Mouse (Mus musculus): ENCODE results near the gene Spred2.
A peak's percentile ranks its signal among the peaks of the same experiment; 100 is the strongest.
"Not testable (repeated sequence)": the region's sequence is repeated elsewhere in the genome, so short reads cannot be mapped to it uniquely, and the experiment has no call there.

Spred2 gene

DNA sequence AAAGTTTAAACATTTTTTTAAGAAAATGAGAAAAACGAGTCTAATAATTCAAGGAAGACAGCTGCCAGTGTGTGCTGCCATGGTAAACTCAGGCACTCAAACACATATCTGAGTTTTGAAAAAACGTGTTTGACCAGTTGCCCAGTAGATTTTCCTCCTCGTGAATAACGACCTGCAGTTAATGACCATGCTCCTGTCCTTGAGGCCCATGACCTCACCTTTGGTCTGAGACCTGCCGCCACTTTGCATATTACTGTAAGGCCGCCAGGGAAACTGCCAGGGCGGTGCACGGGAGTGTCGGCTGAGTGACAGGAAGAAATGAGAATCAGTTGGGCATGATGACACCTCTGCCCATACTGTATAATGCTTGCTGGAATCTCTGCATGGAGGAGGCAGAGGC, 103.5 kb downstream of the Spred2 start:
- no peak for DNase-seq

DNA sequence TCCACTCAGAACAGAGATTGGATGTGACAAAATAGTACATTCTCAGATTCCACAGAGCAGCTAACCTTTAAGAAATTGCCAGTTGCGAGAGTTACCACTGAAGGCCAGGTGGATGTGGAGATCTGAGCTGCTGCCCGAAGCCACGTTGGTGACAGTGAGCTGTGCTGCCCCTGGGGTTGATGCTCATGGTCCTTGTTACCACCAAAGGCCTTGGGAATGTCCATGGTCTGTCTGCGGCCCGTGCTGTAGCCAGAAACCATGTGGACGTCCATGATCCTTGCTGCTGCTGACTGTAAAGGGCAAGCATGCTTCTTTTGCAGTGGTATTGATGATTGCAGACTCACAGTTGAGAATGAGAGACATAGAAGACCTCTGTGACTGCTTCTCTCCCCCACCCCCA, 104.2 kb downstream of the Spred2 start:
- no peak for DNase-seq

DNA sequence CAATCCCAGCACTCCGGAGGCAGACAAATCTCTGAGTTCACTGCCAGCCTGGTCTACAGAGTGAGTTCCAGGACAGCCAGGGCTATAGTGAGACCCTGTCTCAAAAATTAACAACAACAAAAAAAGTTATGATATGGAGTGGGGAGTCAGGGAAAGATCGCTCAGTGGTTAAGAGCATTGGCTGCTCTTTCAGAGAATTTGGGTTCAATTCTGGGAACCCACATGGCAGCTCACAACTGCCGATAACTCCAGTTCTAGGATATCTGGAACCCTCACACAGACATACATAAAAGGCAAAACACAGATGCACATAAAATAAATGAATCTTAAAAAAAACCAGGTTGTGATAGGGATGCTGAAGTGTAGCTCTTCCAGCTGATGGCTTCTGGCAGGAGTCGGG, 104.8 kb downstream of the Spred2 start:
- DNase-seq: no peak

DNA sequence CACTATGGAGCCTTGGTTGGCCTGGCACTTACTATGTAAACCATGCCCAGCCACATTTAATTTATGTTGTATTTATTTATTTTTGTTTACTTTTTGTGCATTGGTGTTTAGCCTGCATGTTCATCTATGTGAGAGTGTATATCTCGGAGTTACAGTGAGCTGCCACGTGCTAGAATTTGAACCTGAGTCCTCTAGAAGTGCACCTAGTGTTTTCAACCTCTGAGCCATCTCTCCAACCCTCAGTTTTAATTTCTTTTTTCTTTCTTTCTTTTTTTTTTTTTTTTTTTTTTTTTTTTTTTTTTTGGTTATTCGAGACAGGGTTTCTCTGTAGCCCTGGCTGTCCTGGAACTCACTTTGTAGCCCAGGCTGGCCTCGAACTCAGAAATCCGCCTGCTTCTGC, 106.8 kb downstream of the Spred2 start:
- not testable (repeated sequence) for DNase-seq

DNA sequence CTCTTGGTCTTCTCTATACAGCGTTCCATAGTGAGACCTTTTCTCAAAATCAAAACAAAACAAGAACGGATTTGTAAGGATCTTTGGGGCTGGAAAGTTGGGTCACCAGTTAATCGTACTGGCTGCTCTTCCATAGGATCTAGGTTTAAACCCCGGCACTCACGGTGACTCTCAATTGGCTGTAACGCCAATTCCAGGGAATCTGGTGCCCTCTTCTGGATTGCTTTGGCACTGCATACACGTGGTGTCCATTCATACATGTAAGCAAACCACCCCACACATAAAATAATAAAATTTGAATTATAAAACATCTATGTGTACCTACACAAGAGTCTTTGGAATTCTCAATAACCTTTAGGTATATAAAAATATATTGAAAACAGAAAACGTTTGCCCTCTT, 107.4 kb downstream of the Spred2 start:
- peak; percentile 62 for DNase-seq

DNA sequence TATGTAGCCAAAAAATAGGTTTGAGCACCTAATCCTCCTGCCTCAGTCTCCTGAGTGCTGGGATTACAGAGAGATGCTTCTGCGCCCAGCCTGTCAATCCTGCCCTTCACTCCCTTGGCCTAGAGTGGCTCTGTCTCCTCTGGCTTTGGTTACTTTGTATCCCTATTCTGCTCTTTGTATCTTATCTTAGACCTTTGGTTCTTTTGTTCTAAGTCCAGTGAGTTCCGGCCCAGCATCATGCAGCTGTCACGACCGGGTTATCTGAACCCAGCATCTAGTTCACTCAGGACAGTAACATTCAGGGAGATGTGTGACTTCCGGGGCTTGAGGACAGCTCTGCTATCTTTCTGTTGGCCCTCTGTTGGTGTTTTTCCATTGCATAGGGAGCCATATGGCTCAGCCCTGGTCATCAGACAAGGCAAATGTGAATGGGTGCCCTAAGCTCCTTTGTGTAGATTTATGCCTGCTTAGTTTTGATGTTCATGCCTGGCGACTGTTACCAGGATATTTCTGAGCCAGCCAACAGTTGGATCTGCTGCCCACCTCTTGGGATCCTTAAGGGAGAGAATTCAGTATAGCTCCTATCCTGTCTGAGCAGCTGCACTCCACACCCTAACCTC, 109.5 kb downstream of the Spred2 start:
- DNase-seq: no peak

DNA sequence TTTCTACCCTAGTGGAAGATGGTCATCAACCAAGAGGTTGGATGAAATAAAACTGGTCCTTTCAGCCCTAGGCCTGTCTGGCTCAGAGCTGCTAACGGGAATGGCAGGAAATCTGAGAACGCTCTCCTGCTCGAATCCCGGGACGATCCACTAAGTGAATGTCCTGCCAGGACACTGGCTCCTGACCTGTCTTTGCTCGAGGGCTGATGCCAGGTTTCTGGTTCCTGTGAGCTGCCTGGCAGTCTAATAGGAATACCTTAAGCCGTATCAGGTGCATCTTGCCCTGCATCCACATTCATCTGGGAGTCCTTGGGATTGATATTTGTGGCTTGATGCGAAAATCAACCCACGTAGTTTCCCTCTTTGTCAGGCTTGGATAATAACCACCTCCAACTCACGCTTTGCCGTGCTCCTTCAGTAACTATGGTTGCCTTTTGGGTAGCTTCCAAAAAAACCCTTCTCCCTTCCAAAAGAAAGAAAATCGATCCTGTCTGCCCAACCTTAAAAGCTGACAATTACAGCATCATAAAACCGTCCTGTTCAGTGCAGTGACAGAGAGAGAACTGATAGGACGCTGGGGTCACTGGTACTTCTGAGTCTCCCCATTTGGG, 110.3 kb downstream of the Spred2 start:
- no peak for DNase-seq

DNA sequence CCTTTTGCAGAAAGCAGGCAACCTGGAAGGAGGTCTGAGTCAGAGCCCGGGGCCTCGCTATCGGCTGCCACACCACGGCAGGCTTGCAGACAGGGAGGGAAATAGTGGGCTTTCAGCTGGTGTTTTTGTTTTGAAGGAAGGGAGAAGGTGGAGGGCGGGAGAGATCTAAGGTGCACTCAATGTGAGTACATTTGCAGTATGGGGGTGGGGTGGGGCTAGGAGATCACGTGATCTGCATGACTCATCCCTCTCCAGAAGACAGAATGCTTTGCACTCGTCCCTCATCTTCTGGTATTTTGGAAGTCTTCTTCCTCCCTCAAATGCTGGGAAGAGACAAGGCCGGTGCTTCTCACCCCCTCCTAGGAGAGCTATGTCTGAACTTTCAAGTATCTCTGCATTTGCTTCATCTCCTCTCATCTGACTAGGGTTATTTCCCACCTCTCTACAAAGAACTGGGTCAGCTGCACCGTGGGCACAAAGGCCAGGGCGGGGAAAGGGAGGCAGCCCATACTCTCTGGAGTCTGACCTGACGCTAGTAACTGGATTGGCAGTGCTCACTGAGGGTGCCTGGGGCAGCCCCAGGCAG, 111.3 kb downstream of the Spred2 start:
- peak; percentile 81 for DNase-seq

DNA sequence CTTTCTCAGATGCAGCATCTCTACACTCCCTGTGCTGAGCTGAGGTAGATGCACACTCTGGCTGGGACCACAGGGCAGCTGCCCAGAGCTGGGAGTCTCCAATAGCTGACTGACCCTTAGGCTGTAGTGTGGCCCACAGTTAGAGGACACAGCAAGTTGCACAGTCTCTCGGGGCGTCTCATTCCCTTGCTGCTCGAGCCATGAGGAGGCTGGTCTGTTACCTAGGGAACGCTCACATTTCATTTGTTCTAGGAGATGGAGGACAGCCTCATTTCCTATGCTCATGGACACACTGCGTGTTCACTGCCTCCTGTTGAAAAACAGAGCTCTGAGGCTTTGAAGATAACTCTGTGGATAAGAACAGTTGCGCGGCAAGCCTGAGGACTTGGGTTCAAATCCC, 111.8 kb downstream of the Spred2 start:
- DNase-seq: no peak

DNA sequence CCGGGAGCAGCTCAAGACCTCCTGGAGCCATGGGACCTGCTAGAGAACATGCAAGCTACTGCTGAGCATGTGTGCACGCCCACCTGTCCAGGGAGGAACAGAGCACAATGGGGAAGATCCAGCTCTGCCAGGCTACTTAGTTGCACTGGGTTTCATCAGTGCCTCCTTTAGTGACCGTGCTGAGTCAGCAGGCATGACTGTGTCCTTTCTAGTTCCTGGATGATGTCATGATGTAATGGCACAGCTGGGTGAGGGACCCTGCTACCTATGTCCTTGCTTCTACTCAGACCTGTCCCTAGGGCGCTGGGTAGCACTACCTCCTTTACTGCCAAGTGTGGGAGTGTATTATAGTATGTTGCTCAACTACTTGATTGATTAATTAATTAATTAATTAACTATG, 113.6 kb downstream of the Spred2 start:
- no peak for DNase-seq

DNA sequence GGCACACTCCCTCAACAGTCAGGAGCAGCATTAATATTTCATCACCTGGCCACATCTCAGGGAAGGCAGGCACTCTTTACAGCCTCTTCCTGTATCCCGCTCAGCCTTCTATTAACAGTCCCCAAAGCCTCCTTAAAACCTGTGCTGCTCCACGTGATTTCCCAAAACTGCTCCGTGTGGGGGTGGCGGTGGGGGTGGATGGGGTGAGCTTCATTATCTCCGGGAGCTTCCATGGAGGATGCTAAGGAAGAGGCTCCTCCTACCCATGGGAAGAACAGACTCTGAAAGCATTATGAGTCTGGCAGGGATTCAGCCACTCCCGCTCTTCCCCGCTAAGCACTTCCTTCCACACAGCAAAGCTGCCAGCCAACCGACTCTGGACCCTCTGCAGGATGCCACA, 114.5 kb downstream of the Spred2 start:
- no peak for DNase-seq

DNA sequence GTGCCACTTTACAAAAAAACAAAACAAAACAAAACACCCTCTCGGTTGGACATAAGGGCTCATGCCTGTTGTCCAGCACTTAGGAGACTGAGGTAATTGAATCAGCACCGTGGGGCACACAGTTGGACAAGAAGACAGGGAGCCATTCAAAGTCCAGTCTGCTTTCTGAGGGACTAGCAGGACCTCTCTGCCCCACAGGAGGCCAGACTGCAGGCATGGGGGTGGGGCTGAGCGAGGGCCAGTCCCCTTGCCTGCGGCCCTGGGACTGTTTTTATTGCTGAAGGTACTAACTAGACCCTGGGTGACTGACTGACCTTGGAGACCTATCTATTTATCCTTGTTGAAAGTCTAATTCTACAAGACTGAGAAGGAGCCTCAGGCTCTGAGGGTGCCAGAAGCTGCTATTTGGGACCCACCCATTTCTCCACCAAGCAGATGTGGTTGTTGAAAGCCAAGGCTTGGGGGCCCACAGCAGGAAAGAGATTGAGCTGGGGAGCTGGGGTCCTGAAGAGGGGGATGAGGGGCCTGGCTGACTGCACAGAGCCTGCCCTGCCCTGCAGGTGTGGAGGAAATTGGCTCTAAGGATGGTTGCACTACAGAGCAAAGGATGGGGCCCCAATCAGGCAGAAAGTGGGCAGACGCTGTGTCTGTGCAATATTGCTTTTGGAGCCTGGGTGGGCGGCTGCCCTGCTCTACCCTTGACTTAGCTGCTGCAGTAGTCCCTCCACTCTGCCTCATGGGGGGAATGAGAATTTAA, 117.2 kb downstream of the Spred2 start:
- peak; percentile 78 for DNase-seq

DNA sequence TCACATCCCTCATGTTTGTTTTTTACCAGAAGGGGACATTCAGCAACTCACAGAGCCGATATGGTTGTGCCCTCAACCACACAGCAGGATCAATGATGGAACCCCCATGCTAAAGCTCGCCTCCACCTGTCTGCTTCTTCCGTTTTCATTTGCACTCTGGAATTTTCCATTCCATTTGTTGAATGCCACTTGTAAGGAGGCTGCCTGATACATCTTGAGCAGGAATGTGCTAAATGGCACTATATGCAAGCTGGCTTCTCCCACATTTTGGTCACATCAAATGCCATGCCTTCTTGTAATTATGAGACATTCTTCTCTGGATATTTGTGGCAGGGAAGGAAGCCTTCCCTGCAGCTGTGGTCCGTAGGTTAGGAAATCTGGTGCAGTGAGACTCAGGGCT, 117.9 kb downstream of the Spred2 start:
- no peak for DNase-seq

DNA sequence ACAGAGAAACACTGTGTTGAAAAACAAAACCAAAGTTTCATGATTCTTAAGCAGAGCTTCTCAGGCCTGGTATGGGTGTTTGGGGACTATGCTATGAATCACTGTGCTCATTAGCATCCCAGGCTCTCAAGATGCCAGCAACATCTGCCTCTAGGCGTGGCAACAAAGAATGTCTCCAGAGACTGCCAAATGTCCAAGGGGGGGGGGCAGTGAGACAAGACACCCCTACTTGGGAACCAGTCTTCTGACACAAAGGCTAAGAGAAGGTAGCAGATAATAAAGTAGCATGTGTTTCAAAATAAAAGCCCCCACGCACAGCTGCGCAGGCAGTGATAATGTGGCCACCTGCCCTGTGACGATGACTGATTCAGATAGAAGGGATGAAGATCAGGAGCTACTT, 119.1 kb downstream of the Spred2 start:
- DNase-seq: peak; percentile 39

DNA sequence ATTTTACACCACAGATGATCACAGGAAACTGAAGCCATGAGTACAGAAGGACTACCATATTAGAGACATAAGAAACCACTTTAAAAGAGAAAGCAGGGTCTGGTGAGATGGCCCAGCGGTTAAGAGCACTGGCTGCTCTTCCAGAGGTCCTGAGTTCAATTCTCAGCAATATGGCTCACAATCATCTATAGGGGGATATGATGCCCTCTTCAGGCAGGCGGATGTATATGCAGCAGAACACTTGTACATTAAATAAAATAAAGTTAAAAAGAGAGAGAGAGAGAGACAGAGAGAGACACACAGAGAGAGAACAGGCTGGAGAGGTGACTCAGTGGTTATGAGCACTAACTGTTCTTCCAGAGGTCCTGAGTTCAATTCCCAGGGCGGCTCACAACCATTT, 121.4 kb downstream of the Spred2 start:
- DNase-seq: no peak

DNA sequence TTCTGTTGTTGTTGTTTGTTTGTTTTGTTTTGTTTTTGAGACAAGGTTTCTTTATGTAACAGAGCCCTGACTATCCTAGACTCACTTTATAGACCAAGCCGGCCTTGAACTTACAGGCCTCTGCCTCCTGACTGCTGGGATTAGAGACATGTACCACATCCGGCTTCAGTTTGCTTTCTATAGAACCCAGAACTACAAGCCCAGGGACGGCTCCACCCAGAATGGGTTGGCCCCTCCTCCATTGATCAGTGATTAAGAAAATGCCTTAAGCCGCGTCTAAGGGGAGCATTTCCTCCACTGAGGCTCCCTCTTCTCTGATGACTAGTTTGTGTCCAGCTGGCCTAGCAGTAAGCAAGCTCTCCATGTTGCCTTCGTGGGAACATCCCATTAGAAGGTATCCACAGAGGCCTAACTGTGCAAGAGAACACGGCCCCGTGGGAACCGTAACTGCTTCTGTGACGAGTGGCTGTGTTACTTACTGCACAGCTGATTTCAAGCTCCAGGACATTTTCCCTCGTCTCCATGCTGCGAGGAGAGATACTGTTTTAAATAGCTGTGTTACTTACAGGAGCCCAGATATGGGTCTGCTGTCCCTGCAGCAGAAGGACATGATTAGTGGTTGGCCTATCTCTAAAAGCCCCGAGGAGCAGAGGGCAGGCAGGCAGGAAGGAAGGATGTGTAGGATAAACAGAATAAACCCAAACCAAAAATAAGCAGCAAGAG, 128.8 kb downstream of the Spred2 start:
- DNase-seq: no peak

DNA sequence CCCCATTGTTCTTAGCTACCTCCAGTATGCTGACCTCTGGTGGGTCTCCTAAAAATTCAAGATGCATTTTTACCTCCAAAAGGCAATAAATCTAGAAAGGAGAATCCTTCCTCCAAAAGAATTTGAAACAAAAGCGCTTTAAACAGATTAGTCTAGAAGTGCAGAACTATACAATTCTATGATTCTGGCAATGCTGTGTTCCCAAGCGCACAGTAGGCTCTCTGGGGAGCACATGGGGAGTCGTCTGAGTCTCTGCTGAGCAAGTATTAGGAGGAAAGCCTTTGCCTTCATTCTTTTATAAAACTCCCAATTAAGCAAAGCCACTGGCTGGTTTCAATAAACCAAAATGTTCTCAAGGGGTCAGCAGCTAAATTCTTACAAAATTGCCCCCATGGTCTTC, 129.8 kb downstream of the Spred2 start:
- DNase-seq: no peak

DNA sequence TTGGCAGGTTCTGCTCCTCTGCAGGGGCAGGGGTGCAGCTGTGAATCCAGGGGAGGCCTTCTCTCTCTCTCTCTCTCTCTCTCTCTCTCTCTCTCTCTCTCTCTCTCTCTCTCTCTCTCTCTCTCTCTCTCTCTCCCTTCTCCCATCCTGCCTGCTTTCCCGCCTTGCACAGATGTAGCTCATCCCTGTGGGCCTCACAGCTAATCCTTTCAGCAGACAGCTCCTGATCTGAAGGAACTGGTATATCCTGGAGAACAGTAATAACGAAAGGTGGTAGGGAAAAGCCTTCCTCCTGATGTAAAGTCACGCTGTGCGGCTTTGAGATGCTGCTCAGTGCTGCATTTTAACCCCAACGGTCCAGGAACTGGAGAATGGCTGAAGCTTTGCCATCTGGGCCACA, 130.4 kb downstream of the Spred2 start:
- no peak for DNase-seq

DNA sequence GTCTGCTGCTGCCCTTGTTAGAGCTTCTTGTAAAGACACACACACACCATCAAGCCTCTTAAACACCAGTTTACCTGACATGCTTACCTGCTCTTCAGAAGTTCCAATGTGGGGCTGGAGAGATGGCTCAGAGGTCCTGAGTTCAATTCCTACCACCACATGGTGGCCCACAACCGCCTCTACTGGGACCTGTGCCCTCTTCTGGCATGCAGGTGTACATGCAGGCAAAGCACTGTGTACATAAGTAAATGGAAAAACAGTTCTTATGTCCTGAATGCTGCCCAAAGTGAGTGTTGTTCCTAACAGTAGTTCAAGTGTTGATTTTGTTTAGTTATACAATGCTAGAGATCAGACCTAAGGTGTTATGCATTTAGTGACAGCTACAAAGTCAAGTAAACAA, 132.0 kb downstream of the Spred2 start:
- no peak for DNase-seq

DNA sequence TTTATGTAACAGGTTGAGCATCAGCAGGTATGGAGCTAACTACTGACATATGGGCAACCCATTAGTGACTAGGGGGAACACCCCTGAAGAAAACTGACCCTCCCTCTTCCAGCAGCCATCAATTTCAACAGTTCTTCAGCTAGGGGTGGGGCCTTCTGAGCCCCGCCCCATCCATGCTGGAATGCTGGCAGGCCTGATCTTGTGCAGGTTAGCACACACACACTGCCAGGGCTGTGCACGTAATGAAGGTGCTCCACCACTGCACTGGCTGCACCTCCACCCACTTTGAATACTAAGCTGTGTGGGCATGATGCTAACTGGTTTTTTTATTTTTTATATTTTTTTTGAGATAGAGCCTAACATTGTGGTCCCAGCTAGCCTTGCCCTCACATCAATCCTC, 133.3 kb downstream of the Spred2 start:
- DNase-seq: no peak

DNA sequence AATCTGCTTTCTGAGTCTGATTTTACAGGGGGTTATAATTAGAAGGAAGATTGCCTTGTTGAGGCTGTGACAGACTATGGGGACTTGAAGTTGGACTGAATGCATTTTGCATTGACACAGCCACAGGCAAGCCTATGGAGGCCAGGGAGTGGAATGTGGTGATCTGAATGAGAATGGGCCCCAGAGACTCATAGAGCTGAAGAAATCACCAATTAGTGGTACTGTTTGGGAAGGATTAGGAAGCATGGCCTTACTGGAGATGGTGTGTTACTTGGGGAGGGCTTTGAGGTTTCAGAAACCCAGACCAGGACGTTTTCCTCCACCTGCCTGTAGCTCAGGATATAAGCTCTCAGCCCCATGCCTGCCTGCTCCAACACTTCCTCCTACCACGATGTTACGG, 135.6 kb downstream of the Spred2 start:
- no peak for DNase-seq

DNA sequence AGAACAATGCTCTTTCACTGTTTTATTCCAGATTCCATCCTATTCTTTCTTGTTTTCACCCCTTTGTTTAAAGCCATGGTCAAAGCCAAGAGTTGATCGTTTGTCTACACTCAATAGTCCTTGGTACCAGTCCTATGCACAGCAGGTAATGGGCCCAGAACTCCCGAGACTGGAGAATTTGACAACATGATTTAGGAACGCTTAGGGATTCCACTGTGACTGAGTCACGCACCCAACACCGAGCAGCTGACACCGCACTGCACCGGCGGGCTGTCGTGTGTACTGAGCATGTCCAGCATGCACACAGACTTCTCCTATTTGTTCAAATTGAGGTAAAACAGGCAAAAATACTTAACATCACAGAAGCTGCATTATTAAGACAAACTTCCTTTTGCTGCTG, 138.6 kb downstream of the Spred2 start:
- not testable (repeated sequence) for DNase-seq

DNA sequence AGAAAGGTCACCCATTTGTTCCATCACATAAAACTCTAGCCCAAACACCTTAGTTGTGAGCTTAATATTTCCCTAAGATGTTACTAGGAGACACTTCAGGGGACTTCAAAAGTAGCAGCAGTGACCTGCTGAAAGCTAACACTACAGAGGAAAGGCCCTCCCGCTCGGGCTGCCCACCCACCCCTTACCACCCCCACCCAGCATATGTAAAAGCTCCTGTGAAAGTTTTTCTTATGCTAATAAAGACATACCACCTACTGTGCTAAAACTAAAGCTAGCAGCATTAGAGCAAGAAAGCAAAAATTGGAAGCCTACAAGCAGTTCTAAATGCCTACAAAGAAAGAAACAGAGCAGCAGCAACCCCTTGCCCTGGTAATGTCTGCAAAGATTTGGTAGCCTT, 139.9 kb downstream of the Spred2 start:
- DNase-seq: not testable (repeated sequence)
